Mouse (Mus musculus): ENCODE measurements around the gene Scyl3.

Gene Scyl3

DNA sequence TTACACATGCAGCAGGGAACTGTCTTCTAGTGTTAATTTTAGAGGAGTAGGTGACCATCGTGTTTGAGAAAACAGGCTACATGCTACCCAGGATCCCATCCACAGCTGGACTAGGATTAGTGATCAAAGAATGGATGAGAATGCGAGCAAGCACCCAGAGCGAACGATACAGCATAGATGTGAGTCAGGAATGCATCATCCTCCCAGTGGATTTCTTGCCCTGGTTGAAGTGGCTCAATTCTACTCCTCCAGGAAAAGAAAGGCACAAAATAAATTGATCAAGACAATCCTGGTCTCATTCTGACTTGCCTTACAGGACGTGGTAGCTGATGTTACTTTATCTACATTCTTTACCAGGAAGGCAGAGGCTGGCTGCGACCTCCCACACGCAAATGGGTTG, at the start of gene Scyl3:
Gene Scyl3 (plus strand): TSS at position 255 of the 400 bp plus-strand sequence.
- DNase-seq: no peak

DNA sequence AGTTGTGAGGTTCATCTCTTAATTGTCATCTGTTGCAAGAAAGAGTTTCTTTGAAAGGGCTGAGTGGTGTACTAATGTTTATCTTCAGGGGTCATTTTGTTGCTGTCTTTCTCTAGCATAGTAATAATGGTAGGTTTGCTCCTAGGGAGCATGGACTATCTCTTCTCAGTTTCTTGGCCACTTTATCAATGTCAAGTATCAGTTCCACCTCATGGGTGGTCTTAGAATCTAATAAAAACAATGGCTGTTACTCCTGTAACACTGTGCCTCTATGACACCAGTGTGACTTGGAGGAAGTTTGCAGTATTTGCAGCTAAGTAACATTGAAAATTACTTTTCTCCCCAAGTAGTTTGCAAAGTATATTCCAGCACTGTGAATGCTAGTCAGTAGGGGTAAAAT, 39.3 kb upstream of the Scyl3 start:
- DNase-seq: no peak

DNA sequence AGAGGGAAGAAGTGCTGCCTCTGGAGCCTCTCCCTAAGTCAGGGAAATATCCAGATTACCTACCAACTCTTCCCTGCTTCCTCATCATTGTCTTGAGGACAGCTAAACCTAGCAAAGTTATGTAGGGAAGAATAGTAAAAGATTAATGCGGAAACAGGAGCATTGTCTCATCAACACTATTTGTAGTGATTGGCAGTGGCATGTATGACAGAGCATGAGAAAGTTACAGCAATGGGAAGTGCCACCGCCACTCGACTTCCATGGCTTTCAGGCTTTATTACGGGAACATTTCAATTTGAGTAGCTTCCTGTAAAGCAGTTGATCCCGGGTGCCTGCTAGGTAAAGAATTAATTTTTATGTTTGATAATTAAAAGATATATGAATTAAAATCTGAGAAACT, 35.6 kb upstream of the Scyl3 start:
- no peak for DNase-seq

DNA sequence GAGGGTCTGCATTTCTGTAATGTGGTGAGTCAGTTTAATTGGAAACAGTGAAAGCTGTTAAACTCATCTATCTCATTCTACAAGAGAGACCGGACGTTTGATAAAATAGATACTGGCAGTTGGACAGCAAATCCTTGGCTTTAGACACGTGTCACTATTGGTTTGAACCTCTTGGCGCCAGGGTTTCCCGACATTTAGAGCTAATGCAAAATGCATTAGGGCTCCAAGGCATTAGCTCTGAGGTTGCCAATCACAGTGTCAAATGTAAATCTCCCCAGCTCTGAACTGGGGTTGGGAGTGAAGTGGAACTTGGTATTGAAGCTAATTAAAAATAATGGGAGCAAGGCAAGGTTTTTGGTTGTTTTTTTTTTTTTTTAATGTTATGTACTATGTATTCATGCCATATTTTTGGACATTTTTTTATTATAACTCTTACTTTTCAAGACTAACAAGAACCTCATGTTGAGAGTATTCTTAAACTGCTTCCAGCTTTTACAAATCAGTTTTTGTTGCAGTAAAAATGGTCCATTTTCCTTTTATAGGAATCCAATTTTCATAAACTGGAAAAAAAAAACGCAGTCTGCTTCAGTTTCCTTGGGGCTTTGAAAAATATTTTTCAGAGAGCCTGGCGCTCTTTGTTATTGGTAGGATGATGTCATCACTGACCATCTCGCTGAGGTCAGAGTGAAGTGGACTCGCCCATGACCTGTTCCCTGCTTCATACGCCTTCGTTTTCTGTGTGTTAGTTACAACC, 34.9 kb upstream of the Scyl3 start:
- no peak for DNase-seq

DNA sequence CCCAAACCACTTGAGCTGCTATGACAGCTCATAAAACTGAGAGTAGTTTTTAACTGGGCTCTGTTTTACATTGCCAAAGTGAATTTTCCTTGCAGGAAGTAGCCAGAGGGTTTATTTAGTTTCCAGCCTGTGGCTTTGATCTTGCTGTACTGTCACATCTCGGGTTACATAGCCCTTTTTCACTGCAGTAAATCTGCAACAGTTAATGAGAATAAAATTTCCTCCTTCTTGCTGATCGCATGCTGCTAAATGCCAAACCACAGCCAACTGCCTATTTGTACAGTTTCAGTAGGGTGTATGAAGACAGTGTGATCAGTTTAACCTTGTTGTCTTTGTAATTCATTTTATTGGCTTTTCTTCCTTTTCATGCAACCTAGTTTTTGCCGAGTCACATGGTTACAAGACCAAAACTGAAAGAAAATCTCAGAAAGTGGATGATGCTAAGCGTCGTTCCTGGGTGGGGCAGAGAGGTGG, 30.6 kb upstream of the Scyl3 start:
- DNase-seq: no peak

DNA sequence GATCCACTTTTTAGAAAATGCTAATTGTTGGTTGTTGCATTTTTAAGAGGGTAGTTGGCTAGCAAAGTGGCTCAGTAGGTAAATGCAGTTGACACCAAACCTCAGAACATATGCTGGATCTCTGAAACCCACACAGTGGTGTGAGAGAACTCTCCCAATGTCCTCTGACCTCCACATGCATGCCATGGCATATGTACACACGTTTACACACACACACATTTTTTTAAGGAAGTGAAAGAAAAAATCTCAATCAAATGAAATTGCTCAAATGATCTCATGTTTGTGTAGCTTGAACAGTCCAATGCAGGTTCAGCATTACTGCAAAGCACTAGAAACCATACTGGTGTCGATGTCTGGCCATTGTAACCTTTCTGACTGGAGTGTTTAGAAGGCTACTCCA, 29.3 kb upstream of the Scyl3 start:
- no peak for DNase-seq

DNA sequence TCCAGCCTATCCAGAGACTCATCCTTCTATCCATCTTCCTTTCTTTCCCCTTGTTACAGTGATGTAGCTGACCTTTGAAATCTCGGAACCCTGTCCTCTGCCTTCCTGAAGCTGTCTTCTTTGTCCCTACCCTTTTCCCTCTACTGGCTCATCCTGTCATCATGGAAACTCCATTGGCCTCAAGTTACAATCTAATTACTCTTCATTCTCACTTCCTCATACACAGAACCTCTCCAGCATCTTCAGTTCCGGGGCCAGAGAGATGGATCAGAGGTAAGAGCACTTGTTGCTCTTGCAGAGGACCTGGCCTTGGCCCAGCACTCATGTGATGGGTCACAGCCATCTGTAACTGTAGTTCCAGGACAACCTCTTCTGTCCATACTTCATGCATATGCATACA, 28.7 kb upstream of the Scyl3 start:
- no peak for DNase-seq

DNA sequence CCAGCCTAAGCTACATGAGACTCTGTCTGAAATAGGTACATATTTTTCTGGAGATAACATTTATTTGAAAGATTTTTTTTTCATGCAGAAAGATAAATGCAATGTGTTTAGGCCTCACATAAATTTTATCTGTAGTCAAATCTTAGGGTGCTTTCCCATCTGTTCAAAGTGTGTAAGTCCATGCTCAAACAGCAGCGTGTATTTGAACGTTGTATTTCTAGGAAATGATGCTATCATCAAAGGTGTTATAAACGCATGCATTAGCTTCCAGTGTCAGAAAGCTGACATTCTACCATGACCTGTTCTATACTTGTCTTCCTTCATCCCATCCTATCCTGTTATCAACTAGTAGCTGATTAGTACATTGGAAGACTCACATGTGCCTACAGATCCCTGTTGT, 25.5 kb upstream of the Scyl3 start:
- no peak for DNase-seq

DNA sequence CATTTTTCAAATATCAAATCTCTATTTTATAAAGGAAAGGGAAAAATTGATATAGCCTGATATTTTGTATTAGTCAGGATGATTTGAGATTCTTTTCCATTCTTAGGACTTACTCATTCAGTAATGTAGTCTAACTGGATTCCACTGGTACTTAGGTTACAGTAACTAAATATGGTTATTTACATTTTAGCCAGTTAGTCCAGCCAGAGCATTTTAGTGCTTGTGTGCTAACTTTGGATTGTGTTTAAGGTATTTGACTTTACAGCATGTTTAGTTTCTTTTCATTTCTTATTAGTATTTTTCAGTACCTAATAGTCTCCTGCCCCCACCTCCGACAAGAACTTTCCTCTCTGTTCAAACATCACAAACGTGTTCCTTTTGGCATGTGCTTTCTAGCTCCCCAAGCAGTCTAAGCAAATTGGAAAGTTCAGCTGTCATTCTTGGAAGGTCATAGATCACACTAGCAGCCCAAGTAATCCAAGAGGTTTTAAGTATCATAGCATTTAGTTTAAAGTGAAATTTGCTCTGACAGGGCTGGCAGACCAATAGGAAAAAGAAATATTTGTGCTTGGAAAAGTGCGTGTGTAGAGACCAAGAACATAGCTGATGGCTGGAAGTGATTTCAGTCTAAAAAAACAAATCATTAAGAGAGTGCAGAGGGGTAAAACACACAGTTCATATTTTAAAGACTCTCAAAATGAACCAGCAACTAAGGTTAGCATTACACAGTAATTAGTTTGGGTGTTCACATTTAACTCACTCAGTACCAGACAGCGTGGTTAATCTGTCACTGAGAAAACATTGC, 21.7 kb upstream of the Scyl3 start:
- no peak for DNase-seq

DNA sequence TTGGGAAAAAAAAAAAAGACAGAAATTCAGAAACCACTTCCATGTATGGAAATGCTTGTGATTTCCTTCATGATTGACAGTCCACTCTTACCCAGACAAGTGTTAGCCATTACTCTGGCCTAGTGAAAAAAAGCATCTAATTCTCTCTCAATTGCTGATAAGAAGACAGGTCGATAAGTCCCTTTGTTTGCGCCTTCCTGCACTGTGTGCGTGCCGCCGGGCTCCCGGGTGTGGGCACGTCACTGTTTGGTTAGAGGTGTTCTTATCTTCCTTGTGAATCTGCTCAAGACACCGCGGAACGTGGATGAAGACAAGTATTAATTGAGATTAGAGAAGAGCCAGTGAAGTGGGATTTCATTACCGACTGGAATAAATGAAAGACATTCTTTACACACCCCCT, 20.5 kb upstream of the Scyl3 start:
- no peak for DNase-seq

DNA sequence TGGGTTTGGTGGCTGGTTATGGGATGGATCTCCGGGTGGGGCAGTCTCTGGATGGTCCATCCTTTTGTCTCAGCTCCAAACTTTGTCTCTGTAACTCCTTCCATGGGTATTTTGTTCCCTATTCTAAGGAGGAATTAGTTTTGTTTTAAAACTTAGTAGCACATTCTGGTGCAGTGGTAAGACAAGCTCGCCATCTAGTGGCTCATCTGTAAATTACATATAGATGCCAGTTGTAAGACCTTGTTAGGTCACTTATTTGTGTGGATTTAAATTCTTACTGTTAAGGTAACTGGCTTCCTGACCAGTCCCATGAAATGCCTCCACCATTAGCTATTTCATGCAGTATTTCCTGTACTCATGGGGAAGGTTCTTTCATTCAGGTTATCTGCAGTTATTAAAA, 18.6 kb upstream of the Scyl3 start:
- no peak for DNase-seq

DNA sequence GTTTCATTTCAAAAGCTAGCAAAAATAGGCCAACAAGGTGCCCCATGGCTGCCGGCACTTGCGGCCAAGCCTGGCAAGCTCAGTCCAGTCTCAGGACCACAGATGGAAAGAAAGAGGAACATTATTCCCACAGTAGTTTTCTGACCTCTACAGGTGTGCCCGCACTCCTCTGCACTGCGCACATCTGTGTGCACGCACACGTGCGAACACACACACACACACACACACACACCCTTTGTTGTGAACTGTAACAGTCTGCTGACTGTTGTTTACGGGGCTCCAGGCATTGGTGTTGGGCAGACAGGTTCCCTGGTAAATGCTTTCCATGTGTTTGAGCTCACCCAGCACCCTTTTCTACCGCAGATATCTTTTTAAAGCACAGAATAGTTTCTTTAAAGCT, 18.1 kb upstream of the Scyl3 start:
- DNase-seq: no peak

DNA sequence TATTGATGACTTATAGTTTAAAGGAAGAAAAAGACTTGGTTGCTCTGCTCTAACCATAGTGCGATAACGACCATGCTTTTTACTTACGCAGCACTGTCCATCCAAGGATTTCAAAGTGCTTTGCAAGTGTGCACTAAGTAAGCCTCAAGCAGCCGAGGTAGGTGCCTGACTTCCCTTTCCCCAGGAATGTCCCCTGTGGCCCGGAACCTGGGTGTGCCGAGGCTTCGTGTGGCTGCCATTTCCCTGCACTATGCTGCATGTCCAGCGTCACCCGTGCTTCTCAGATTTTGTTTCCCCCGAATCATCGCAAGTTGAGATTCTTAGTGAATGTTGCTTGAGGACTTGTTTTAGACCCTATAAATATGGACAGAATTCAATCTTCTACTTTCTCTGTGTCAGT, 16.9 kb upstream of the Scyl3 start:
- no peak for DNase-seq

DNA sequence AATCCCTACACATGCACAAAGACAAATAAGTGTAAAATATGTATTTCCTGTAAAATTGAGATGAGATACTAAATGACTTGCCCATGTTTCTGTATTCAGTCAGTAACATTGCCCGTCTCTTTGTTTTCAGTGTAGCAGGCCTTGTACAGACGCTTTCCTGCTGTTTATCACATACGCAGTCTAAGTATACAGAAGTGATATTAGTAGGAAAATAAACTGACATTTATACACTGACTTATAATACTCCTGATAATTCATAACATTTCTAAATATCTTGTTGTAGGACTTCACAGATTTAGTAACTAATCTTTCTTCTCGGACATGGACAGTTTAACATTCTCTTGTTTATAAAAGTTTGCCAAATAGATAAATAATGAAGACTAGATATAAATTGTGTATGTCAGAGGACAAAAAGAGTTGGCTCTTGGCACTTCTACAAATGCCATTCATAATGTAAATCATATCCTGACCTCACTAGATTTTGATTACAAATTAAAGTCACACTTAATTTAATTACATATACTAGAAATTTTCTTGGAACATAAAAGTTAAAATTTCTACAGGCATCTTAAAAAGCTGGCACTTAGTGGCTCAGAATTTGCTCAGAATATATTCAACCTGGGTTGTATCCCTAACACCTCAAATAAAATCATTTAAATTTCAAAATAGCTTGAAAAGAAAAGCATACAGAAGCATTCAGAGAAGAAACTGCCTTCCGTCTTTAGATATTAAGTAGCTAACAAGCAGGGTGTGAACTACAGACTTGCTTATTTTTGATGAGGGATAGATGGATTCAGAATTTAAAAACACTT, 11.3 kb upstream of the Scyl3 start:
- no peak for DNase-seq

DNA sequence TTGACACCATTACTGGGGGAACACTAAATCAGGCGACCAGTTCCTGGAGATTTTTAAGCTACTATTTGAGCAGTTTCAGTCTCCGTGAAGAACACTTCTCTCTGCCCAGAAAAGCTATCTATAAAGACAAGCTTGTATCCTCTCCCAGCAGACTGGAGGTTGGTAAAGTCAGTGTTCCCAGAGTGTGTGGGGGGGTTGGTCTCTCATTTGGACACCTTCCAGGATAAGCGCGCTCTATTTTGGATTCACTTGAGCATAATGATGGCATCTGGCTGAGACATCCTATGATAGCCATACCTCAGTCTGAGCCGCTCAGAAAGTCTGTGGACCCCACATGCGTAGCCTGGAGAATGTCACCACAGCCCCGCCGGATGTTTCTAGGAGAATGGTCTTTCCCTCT, 4.8 kb upstream of the Scyl3 start:
- DNase-seq: no peak

DNA sequence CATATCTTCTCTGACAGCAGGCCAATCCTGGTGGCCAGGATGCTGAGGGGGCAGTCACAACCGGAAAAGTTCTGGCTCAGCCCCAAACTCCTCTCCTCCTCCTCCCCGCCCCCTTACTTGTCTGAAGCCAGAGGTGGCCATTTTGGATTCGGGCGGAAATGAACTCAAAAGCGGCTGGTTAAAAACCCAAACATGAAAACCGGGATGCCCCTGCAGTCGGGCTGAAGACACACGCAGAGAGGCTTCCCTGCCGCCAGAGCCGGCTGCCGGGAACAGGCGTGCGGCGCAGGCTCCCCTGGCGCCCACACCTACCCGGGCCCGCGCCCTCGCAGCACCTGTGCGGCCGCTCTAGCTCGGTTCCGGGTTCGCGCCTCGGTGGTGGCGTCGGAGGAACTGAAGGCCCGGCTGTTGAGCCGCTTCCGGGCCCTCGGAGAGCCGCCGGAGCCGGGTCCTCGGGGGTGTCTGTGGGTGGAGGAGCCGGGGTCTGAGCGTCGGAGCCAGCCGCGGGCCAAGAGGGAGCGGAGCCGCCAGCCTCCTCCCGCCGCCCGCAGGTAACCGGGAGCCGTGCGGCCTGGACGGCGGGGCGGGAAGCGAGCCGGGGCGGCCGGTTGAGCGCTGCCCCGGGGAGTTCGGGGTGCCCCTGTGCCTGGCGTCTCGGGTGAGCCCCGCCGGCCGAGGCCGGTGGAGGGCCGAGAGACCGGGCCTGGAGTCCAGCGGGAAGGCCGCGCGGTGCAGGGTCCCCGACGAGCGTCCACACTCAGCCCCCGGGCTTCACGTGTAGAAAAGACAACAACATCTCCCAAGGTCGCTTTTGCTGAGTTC, 947 bp downstream of the Scyl3 start:
- DNase-seq: peak; percentile 89

DNA sequence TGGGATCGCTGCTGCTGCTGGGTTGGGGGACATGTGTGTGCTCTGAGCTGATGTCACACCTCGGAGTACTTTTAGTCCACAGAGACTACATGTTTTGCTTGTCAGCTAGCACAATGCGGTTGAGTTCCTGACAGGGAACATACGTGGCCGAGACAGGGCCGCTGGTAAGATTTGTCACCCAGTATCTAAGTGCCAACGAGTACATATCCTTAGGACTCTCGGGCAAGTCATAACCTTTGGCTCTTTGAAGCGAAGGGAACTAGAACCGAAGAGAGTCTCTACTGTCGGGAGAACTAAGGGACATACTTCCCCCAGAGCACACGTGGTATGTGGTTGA, 1.5 kb downstream of the Scyl3 start:
- DNase-seq: no peak

DNA sequence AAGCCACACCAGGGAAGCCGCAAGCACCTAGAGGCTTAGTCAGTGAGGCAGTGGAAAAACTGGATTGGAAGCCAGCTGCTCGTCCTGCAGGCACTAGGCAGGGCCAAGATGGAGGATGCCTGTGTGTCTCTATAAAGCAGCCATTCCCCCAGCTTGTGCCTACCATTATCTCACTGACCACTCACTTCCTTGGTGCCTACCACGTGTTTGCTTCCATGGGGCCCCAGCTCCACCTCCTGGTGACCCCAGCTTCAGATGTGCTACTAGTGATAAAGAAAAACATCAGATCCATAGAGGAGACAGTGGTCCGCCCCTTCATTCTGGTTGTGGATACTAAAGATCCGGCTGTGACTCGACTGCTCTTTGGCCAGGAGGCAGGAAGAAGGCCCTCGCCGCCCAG, 2.9 kb downstream of the Scyl3 start:
- no peak for DNase-seq

DNA sequence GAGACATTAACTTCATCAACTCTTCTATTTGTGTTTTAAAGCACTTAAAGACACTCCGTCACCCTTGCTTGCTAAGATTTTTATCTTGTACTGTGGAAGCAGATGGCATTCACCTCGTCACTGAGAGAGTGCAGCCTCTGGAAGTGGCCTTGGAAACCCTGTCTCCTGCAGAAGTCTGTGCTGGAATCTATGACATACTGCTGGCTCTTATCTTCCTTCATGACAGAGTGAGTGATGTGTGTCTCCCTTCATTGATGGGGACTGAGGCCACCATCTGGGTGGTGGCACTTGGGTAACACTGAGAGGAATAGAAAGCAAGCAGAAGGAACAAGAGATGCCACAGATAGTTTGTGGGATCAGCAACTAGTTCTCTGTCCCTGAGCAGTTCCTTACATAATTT, 5.7 kb downstream of the Scyl3 start:
- DNase-seq: no peak

DNA sequence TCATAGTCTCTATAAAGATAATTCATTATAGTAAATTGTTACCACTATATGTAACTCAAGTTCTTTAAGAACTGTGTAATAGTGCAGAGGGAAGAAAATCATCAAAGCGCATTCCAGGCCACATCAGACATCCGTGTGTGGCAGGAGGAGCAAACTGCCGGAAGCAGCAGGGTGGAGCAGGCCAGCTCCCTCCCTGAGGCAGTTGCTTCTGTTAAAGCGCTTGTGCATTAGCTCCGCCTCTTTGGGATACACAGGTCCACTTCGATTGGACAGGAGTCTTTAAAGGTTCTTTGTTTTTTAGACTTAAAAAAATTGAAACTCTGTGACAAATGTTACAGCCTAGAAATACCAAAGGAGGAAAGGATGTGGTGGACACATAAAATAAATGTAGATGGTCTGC, 13.2 kb downstream of the Scyl3 start:
- DNase-seq: no peak

DNA sequence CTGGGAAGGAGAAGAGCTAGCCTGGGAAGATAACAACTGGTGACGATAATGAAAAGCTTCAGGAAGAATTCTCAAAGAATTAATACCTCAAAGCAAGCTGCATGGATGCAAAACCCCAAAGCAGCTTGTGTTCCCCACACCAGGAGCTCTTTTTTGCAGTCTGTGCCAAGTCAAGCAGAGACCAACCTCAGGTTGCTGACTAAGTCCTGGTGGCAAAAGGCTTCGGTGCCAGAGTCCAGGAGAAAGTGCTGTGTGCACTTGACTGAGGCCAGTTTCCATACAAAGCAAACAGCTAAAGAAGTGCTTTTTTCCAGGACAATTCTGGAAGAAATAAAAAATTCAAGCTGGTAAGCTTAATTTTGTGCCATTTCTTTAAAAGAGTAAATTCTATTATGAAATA, 24.5 kb downstream of the Scyl3 start:
- DNase-seq: no peak

DNA sequence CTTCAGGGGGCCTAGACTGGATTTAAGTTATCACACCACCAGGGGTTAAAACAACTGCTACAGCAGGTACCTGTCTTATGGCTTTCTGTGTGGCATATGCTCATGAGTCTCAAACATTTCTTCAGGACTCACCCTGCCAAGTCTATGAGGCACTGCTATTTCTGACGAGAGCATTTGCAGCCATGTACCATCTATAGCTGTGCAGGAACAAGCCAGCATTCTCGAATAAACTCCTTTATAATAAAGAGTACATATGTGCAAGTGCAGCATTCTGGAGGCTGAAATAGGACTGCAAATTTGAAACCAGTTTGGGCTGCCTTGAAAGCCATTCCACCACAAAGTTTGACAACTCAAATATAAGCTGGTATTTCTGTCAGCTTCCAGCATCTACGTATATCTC, 29.1 kb downstream of the Scyl3 start:
- DNase-seq: no peak
